Mouse (Mus musculus): Measurements from ENCODE around the gene Cys1. TPM values are rescaled to one million over a fixed set of nuclear protein-coding genes. Genes with fewer than 3 reads are reported as not detected.

Cys1 gene
- total RNA-seq, 2 experiments from 2014 or later: 10.8 to 17.5 TPM

Other genes starting within 250 kb of the Cys1 start
- 10 to 100 TPM; 22.9 to 31.2 TPM for gene Taf1b, start 183.5 kb downstream of the Cys1 start, total RNA-seq (2021)
- 10 to 100 TPM in 1 of 2 experiments, 1 to 10 TPM in 1; 9.0 to 11.3 TPM for gene Grhl1, start 109.5 kb downstream of the Cys1 start, total RNA-seq (2021)
- 1 to 10 TPM; 6.0 to 6.7 TPM for gene Klf11, start 30.5 kb downstream of the Cys1 start, total RNA-seq (2021)
- gene Rrm2, start 26.4 kb upstream of the Cys1 start, total RNA-seq (2021): 1 to 10 TPM; 2.5 to 2.9 TPM
- gene Mboat2, start 149.1 kb upstream of the Cys1 start, total RNA-seq (2021): 10 to 100 TPM; 83.5 to 88.8 TPM

All from left cerebral cortex, postnatal 36 days (tissue).